Mouse (Mus musculus) neural tube, postnatal 0 days (tissue): ENCODE measurements around the gene Layn. TPM values are rescaled to one million over a fixed set of nuclear protein-coding genes. Genes with fewer than 3 reads are reported as not detected.

Experiments
- microRNA counts: library from miRNA; unstranded; fragments of <30 nt; microRNA quantifications from one replicate; lab custom pipeline; 2015
- microRNA-seq: library from miRNA; unstranded; fragments of <30 nt; microRNA quantifications from one replicate; pipeline ENCODE4, GENCODE M21; 2016
- polyA plus RNA-seq: library from polyadenylated mRNA; unstranded; fragments of >200 nt; fragmentation: Nextera tagmentation; extraction: Ambion mirVana; gene quantifications from 2 replicates; pipeline ENCODE4 v1.2.1, GENCODE M21; 2015

The Layn gene
- 10.1 and 12.9 TPM in 2 replicates for polyA plus RNA-seq

GRCm38 (mm10) chr9:51076979-51077315 is at the start of gene Layn:
TSS of gene Layn (minus strand) at chr9:51077094.

GRCm38 (mm10) chr9:51101756-51102425 is 25.0 kb upstream of the Layn start, which contains the start of gene 4833427G06Rik:
TSS of gene 4833427G06Rik (minus strand) at chr9:51102078.

GRCm38 (mm10) chr9:51060601-51061000 is 16.3 kb downstream of the Layn start, which contains the start of gene Btg4:
TSS of gene Btg4 (plus strand) at chr9:51060901.

GRCm38 (mm10) chr9:51008841-51009655 is 67.8 kb downstream of the Layn start, which contains the start of gene Sik2:
TSS of gene Sik2 (minus strand) at chr9:51009073.

MicroRNAs encoded within 50 kb of the gene (microRNA counts, 519-probe panel; counts per million panel counts)
- 40.5 counts per million for microRNA mmu-miR-34b-3p (lab: Ali Mortazavi, UCI)
- microRNA mmu-miR-34b-5p (lab: Ali Mortazavi, UCI) = 40.5 counts per million
- microRNA mmu-miR-34c (lab: Ali Mortazavi, UCI) = 40.5 counts per million

Small RNA genes lying within 50 kb of the gene (microRNA-seq; reads per million reads assigned to microRNA genes)
- gene Mir34b (26.7 reads per million, percentile 29 among the genes with 10 or more reads in this experiment), gene Mir34c (986 reads per million, percentile 74 among the genes with 10 or more reads in this experiment)

Other genes with a start within 250 kb of the Layn start
- gene Ppp2r1b, start 231.8 kb downstream of the Layn start, polyA plus RNA-seq = 28.7 and 29.8 TPM in 2 replicates
- 14.0 and 16.4 TPM in 2 replicates for gene Sik2, start 68.0 kb downstream of the Layn start, polyA plus RNA-seq
- gene Btg4, start 16.2 kb downstream of the Layn start, polyA plus RNA-seq = not detected in 2 replicates
- gene 4833427G06Rik, start 25.0 kb upstream of the Layn start, polyA plus RNA-seq = 1.2 and 1.7 TPM in 2 replicates
- not detected in 2 replicates for gene Gm32742, start 88.4 kb upstream of the Layn start, polyA plus RNA-seq
- 0.19 TPM in 1 of 2 replicates, not detected in the other for gene Pou2af1, start 136.6 kb upstream of the Layn start, polyA plus RNA-seq
- gene Colca2, start 201.5 kb upstream of the Layn start, polyA plus RNA-seq = 1.0 and 1.2 TPM in 2 replicates